Mouse (Mus musculus) Muller cell, postnatal 12 days (primary cell): Measurements from ENCODE around the gene Rln3.
A peak's percentile ranks its signal among the peaks of the same experiment; 100 is the strongest.
"Not testable (repeated sequence)": the region's sequence is repeated elsewhere in the genome, so short reads cannot be mapped to it uniquely, and the experiment has no call there.

Experiments
- DNase-seq: peaks from one replicate; pipeline ENCODE4 v3.0.0-alpha.2; 2015; ENCODE audit errors: inconsistent ontology term

Gene Rln3

DNA sequence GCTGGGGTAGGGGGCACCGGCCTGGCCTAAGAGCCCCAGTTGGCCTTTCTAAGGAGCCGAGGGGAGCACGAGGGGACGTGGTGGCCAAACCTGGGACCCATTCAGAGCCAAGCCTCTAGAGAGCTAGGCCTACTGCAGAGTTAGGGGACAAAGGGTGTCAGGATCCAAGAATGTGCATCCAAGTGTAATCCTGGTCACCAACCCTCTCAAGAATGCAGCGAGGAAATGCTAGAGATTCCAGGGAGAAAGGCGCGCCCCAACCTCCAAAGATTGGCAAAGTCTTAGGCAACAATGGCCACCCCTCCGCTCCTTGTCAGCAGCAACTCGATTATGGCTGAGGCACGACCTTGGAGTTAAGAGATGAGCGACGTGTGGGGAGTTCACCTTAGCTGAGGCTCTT is 23.2 kb downstream of the Rln3 start:
- peak; percentile 52 for DNase-seq

DNA sequence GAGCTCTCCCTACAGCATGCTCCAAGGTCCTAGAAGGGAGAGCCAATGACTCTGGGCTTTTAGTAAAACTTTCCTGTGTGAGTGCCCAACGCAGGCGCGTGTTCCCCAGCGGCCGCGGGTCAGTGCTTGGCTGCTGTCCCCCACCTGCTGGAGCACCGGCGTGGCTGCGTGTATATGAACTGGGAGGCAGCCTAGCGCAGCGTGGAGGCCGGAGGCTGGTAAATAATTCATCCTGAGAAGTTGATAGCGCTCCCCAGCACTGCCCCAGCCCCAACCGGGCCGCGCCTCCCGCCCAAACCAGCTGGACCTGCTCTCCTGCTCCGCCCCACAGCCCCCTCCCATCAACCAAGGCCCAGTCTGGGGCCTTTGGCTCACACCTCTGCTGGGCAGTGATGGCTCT is 23.7 kb downstream of the Rln3 start, which contains the start of gene Palm3:
Palm3 (plus strand) TSS at position 376 of the 400 bp plus-strand sequence.
- DNase-seq, result no peak

DNA sequence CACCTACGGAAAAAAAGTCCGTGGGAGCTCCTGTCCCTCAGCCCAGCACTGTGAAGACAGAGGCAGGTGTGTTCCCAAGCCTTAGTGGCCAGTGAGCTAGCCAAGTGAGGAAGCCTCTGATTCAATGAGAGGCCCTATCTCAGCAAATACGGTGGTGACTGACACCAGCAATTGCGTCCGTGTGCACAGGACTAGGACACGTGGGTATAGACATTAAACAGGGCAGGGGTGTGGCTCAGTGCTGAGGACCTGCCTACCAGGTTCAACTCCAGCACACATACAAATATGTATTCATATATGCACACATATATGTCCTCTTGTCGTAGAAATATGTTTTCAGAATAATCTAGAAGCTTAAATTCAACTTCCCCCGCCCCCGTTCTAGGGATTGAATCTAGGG is 25.1 kb downstream of the Rln3 start:
- no peak for DNase-seq

DNA sequence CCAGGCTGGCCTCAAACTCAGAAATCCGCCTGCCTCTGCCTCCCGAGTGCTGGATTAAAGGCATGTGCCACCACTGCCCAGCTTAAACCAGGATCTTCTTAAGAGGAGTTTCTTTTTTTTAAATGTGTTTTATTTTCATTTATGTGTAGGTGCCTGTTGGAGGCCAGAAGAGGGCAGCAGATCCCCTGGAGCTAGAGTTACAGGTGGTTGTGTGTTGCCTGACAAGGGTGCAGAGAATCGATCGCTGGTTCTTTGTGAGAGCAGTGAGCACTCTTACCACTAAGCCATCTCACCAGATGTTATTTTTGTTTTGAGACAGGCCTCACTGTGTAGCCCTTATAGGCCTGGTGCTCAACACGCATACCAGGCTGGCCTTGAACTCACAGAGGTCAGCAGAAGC is 29.0 kb downstream of the Rln3 start:
- DNase-seq, result no peak

DNA sequence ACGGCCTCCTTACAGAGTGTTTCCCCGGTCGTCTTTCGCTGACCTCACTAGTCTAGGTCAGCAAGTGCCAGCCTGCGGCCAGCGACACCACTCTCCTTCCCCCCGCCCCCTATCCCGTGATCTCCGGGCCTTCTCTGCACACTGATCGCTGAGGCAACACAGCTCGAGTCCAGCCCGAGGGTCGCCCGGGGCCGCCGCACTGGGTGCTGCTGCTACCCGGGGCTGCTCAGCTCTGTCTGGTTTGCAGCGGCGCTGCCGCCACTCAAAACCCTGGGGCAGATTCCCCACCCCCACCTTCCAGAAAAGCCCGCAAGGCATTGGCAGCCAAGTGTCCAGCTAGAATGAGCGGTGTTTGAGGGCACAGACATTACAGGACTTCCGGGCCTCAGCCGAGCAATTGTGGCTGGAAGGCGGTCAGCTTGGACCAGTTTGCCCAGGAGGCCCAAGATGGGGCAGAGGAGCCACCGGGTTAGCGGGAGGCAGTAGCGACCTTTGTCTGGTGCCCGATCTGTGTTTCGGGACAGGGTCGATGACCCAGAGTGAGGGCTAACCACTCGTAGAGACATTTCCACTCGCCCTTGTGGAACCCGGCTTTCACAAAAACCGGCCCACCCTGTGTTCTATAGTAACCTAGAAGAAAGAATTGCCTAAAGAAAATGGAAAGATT is 32.2 kb downstream of the Rln3 start:
- DNase-seq, result peak; percentile 37

DNA sequence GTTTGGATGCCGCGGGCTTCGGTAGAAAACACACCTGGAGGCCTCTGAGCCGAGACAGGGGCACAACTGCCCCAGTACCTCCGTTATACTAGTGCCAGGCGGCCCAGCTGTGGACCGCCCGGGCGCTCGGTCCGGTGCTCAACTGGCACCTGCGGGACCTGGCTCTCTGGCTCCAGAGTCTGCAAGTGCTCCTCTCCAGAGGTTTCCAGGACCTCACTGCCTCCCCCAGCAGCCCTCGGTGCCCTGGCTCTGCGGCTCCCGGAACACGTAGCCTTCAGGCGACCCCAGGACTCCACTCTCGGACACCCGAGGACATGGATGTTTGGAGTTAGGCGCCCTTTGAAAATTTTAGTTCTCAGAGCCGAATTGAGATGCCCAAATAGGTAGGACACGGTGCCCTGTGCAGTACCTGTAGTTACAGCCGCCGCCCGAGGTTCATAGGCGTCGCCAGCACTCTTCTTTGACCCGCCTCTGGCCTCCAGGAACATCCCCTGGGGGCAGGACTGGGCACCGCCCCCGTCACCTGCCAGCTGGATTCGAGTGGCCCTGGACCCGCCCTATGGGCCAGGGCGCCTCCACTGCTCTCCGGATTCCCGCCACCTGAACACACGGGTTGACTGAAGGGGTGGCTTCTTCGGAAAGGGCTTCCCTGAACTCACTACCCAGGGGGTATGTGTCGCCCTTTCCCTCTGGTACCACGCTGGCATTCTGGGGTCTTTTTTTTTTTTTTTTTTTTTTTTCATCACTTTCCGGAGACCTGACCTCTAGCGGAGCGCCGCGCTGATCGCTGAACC is 32.9 kb downstream of the Rln3 start, which contains the start of gene 2210011C24Rik:
2210011C24Rik (minus strand) TSS at position 467 of the 794 bp plus-strand sequence.
- DNase-seq, result no peak

DNA sequence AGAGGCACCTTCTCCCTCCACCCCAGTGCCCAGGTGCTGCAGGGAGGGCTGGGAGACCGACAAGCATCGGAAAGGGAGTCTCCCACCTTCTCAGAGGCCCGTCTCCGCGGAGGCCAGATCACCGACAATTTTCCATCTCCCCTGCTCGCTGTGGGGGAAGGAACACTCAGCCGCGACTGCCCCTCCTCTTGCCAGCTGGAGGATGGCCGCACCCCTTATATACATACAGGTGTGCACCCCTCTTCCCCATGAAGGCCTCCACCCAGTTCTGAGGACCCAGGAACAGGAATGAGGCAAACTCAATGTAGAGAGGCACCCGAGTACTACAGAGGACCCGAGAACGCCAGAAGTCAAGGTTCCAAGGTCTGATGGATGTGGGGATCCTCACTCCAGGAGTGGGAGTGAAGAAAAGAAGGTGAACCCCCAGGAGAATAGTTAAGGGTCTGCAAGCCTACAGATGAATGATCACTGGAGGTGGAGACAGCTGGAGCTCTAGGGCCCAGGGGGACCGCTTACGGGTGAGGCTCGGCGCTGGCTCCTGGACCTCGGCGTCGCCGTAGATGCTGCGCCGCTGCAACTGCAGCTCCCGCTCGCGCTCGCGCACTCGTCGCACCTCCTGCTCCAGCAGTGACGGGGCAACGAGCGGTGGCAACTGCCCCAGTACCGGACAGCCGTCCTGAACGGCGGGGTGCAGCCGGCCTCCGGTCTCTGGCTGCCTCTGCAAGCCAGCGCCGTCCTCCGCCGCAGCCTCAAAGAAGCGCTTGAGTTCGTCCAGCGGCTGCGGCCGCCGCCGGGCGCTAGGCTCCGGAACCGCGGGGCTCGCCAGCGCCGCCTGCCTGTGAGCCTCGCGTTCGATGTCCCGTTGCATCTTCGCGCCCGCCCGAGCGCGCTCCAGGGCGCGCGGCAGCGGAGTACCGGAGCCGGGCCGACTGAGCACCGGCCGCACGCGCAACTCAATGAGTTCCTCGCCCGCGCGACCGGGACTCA is 33.9 kb downstream of the Rln3 start:
- peak; percentile 77 for DNase-seq

DNA sequence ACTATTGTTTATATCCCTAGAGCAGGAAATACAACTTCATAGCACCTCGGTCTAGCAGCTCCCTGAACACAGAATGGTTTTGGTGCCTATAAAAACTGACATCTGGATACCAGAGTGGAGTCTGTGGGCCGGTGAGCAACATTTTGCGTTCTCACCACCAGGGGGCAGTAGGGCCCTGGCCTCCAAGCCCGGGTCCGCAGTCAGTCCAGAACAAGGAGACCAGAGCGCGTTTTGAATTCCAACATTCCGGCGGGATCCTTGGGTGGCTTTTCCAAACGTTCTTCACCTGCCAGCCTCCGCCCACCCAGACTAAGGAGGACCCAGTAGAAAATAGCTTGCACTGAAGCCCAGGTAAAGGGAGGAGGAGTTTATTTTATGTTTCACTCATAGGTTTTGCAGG is 34.9 kb downstream of the Rln3 start:
- DNase-seq, result peak; percentile 82

DNA sequence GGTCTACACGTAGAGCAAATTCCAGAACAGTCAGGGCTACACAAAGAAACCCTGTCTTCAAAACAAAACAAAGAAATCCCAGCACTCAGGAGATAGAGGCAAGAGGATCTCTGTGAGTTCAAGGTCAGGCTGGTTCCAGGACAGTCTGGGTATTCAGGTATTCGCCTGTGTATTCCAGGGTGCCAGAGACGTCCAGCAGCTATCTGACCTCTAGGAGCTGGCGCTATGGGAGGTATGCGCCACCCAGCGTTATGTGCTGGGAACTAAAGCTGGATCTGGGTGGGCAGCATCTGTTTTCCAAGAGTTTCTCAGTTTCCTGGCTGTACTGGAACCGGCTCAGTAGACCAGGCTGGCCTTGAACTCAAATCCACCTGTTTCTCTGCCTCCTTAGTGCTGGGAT is 36.4 kb downstream of the Rln3 start:
- no peak for DNase-seq

DNA sequence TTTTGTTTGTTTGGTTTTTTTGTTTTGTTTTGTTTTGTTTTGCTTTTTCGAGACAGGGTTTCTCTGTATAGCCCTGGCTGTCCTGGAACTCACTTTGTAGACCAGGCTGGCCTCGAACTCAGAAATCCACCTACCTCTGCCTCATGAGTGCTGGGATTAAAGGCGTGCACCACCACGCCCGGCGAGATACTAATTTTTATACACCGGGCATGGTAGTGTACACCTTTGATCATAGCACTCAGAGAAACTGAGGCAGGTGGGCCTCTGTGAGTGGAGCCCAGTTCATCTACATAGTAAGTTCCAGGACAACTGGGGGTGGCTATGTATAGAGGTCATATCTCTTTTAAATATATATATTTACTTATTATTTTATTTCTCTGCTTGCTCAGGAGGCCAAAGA is 39.3 kb downstream of the Rln3 start:
- DNase-seq, result not testable (repeated sequence)

DNA sequence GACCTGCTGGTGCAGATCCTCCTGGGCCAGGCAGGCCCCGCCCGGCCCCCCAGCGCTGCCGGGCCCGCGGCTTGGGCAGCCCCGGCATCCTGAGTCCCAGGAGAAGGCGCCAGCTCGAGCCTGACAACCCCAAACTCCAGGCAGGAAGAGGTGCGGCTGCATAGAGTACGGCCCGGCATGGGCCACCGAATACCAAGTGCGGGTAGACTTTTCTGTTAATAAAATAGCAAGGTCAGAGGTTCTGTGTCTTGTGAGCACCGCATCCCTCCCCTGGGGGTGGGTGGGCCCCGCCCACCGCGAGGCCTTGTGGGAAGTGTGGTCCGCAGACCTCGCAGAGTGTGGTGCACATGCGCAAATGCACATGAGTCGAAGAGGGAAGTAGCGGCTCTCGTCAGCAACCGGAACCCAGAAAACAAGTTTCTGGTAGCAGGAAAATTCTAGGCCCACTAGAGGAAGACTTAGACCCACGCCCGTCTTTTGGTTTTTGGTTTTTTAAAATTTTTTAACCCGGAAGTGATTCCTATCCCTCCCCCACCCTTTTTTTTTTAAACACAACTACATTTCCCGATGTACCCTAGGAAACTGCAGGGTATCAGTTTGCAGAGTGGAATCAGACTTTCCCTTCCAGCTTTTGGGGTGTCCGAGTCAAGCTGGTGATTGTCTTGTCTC is 40.1 kb downstream of the Rln3 start:
- peak; percentile 95 for DNase-seq

DNA sequence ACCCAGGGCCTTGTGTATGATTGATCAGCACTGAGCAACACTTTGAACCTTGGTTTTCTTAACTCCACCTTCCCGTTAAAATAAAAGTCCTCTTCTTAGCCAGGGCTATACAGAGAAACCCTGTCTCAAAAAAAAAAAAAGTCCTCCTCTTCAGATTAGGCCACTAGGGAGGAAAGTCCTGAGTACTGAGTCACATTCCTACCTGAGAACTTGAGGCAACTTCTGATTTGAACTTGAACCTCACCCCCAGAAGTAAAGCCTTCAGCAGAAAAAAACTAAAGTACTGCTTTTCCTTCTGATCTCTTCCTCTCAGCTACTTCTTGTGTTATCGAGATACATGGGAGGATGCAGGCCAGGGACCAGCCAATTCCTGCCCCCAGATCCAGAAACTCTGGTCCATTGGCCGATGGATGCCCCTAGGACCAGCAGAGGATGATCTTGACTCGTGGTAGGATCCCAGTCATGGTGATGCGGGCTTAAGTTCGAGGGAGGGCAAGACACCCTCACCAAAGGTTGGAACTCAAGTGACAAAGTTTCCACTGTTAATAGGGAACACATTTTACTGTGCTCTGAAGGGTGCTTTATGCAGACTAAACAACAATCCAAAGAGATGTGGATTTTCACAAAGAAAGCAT is 41.1 kb downstream of the Rln3 start:
- DNase-seq, result no peak

DNA sequence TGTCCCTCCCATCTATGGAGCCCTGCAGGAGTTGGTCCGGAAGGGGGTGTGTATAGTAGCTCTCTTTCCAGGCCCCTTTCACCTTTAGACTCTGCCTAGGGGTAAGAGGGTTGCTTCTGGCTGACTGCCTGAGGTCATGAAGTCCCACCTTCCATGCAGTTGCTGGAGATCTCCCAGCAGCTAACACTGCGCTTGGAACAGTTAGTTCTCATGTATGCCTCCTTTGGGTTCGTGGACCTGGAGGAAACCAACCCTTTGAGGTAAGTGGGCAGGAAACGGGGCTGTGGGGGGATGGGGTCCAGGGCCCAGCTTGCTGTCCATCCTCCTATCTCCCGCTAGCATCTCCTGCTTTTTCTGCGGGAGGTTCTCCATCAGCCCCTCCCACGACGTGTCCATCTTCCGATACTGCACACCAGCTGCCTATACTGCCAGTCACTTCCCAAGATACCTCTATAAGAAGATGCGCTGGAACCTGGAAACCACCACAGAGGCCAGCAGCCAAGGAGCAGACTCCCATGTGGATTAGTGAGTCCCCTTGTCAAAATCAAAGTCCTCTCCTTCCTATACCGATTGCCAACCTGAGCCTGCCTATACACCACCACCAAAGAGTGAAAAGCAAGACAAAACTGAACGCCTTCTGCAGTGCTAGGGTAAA is 41.7 kb downstream of the Rln3 start:
- DNase-seq, result no peak

DNA sequence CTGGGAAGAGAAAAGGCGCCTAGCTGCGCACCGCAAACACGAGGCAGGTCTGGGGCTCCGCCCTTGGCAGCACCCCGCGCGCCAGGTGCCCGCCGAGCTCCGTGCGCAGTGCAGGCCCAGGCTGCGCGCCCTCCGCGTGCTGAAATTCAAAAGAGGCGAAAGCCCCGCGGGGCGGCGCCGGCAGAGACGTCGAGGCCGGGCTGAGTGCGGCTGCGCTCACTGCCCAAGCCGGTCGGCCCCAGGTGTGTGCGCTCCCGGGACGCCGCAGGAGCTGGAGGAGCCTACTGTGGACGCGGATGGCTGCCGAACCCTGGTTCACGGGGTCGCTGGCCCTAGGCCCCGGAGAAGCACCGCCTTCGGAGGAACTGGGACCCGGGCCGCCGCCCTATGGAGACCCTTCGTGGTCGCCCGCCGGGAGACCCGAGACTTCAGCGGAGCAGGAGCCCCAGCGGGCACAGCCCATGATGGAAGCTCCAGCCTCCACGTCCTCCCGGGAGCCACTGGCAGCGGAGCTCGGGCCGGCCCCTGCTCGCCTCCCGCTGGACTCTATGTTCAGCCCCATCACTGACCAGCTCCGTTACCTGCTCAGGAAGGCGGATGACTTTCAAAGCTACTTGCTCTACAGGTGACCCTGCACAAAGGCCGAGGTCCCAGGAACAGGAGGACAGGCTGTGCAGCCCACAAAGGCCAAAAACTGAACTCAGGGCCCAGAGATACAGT is 43.4 kb downstream of the Rln3 start, which contains the start of gene 1700067K01Rik:
1700067K01Rik (plus strand) TSS at position 222 of the 720 bp plus-strand sequence.
- no peak for DNase-seq

DNA sequence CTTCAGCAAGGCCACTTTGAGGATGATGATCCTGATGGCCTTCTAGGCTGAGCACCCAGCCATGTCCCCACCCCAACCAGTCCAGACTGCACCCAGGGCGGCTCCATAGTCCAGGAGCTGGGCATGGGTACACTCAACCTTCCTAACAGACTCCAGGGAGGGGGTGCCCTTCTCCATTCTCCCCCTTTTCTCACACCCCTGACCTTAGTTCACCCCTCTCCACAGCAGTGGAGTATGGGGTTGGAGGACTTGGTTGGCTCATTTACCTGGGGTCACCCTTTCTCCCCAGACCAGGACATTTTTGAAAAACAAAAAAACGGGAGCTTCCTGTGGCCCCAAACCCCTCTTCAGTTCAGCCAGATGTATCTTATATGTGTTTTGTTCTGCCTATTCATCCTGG is 45.0 kb downstream of the Rln3 start:
- no peak for DNase-seq

DNA sequence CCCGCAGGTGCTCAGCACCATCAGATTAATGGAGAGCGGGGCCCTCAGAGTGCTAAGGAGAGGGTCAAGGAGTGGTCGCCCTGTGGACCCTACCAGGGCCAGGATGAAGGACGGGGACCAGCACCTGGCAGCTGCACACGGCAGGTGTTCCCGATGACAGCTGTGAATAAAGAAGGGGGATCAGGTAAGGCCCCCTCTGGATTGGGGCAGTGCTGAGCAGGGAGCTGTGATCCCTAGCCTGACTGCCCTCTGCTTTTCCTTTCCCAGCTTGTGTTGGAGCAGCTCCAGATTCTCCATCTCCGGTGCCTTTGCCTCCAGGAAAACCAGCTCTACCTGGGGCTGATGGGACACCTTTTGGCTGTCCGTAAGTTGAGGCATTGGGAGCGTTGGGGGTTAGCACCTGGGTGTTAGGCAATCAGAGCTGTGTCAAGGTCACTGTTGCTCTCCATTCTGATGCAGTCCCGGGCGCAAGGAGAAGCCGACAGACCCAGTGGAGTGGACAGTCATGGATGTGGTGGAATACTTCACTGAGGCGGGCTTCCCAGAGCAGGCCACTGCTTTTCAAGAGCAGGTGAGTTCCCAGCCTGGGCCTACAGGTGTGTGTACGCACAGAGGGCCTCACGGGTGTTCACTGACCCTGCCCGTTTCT is 45.6 kb downstream of the Rln3 start:
- no peak for DNase-seq

DNA sequence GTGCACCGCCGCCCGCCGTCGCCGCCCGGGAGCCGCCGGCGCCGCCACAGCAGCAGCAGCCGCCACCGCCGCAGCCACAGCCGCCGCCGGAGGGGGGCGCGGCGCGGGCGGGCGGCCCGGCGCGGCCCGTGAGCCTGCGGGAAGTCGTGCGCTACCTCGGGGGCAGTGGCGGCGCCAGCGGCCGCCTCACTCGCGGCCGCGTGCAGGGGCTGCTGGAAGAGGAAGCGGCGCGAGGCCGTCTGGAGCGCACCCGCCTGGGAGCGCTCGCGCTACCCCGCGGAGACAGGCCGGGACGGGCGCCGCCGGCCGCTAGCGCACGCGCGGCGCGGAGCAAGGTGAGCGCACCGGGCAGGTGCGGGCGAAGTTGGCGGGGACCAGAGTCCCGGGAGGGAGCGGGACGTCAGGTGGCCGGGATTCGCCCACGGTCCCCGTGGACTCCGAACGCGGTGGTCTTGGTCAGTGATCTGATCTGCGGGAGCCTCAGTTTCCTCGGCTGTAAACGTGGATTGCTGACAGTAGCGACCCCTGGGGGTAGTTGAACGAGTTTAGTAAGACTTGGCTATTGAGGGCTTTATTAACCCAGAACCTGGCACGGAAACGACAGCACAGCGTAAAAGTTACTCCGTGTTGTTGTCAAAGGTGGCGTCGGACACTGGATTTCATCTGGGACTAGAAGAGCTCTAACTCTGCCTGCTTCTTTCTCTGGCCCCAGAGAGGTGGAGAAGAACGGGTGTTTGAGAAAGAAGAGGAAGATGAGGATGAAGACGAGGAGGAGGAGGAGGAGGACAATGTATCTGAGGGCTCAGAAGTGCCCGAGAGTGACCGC is 46.4 kb downstream of the Rln3 start:
- peak; percentile 51 for DNase-seq

DNA sequence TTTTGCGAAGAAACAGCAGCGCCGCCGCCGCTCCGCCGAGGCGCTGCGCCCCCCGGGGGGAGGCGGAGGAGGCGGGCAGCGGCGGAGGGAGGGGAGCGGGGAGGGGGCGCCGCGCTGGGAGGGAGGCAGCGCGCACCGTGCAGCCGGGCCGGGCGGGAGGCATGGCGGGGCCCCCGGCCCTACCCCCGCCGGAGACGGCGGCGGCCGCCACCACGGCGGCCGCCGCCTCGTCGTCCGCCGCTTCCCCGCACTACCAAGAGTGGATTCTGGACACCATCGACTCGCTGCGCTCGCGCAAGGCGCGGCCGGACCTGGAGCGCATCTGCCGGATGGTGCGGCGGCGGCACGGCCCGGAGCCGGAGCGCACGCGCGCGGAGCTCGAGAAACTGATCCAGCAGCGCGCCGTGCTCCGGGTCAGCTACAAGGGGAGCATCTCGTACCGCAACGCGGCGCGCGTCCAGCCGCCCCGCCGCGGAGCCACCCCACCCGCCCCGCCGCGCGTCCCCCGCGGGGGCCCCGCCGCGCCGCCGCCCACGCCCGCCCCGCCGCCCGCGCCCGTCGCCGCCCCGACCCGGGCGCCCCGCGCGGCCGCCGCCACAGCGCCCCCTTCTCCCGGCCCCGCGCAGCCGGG is 47.2 kb downstream of the Rln3 start, which contains the start of gene Samd1:
Samd1 (plus strand) TSS at position 162 of the 631 bp plus-strand sequence.
- DNase-seq, result peak; percentile 64
